Mouse (Mus musculus) cerebellum, postnatal 4 days (tissue): ENCODE measurements at regions not wholly inside any gene's neighbourhood (a gene's known extent, or its start where the extent isn't known, plus 50 kb on each side); places are given as distances from the start of the nearest gene placed in this dataset.
"Not testable (repeated sequence)": the region's sequence is repeated elsewhere in the genome, so short reads cannot be mapped to it uniquely, and the experiment has no call there.

Experiments used
- DNase-seq, 2 experiments: peaks; one replicate each; pipeline ENCODE4 v3.0.0; 2022; ENCODE audit warnings: low spot score in 2 of 2, mixed read lengths in 1 of 2

DNA sequence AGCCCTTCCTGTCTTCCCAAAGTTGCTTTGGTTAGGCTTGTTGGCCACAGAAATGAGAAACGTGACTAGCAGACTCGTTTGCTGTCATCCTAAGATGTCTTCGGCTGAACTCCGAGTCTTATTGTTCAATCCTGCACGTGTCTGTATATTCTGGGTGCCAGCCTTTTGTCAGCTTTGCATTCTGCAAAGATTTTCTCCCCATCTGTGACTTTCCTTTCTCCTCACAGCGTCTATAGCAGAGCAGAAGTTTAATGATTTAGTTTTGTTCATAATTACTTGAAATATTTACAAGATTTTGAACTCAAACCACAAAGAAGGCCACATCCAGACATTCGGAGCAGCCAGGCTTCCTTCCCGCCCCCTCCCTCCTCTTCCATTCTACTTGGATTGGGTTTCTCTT, 152.5 kb downstream of the Kif26a start:
- no peak for DNase-seq

GRCm38 (mm10) chr12:112299089-112299488, 153.1 kb downstream of the Kif26a start:
- no peak for DNase-seq

- DNase-seq, result no peak
These were observed 153.6 kb downstream of the Kif26a start for GRCm38 (mm10) chr12:112299603-112300002.

DNA sequence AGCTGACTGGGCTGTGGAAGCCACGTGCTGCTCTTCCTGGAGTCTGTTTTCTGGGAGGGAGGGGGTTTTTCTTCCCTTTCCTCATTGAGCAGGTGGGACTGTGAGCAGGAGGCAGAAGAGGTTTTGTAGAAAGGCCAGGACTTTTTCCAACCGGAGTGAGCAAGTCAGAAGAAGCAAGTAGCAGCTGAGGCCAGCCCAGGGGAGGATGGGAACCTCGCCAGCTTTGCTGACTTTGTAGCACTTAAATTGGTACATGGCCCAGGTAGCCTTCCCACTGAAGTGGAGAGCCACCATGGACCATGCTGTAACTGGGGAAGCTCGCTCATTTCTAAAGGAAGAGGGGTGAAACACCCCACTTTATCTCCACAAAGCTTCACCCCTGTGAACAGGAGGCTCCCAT, 154.1 kb downstream of the Kif26a start:
- DNase-seq, result no peak

- DNase-seq, result no peak
These were observed 155.4 kb downstream of the Kif26a start for GRCm38 (mm10) chr12:112301411-112301891.

DNA sequence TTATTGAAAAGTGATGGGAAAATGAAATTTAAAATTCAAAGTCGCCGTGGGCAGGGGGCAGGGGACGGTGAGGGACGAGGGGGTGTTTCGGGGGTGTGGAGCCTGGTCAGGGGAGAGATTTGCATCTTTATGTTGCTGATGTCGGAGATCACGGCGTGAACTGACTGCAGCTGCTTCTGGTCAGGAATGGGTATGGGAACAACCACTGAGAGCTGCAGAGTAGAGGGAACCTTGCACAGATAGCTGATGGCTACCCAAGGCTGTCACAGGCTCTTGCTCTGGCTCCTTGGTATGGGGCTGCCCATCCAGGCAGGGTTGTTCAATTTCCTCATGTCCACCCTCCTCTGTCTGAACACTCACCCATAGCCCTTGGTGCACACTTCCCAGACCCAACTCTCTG, 155.9 kb downstream of the Kif26a start:
- DNase-seq, result no peak

DNA sequence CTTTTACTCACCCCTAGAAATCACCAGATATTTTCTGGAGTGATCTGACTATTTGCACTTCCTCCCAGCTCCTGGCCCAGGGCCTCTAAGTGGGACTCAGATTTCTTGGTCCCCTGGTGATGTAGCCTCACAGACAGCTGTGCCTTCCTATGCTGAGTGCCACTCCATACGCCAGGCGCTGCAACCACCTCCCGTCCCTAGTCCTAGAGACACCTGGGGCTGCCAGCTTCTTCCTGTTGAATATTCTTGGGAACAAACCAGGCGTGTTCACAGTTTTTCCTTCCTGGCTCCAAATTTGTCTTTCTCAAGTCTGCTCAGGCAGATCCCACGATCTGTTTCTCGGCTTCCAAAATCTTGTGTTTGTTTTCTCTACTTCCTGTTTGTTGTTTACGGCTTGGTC, 160.2 kb downstream of the Kif26a start:
- no peak for DNase-seq

GRCm38 (mm10) chr12:112308016-112308415, 162.0 kb downstream of the Kif26a start:
- DNase-seq, result no peak

GRCm38 (mm10) chr12:112309096-112309495, 163.1 kb downstream of the Kif26a start:
- not testable (repeated sequence) for DNase-seq

GRCm38 (mm10) chr12:112309781-112310180, 163.8 kb downstream of the Kif26a start:
- DNase-seq, result peak in 1 of 2 experiments; percentile 36

GRCm38 (mm10) chr12:112310661-112311060, 164.7 kb downstream of the Kif26a start:
- no peak for DNase-seq

DNA sequence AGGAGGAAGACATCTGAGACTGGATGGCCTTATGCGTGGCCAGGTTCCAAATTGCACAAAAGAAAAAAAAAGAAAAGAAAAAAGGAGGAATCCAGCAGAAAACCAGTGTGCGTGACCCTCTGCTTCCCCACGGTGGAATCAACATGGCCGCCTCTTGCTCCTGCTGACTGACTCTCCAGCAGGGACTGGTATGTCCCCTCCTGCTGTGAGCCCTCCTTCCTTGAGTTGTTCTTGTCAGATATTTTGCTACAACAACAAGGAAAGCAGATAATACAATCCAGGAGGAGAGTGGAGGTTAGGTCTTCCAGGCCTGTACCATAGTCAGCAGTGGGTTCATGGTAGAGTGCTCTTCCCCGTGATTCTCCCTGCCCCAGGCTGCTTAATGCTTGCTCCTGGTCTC, 168.8 kb downstream of the Kif26a start:
- DNase-seq, result no peak

- no peak for DNase-seq
These were observed 171.2 kb downstream of the Kif26a start for GRCm38 (mm10) chr12:112317191-112317590.

GRCm38 (mm10) chr12:112318461-112318860, 170.8 kb upstream of the A530016L24Rik start:
- DNase-seq, result no peak

DNA sequence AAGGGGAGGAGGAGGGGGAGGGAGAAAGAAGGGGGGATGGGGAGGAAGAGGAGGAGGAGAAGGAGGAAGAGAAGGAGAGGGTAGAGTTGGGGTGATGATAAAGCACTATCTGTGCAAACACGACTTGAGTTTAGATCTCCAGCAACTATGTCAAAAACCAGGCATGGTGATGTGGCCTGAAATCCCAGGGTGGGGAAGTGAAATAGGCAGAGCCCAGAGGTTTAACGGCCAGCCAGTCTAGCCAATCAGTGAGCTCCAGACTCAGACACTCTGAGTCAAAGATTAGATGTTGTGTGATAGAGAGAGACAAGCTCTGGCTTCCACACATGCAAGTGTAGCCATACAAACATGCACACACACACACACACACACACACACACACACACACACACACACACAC, 167.1 kb upstream of the A530016L24Rik start:
- no peak for DNase-seq

DNA sequence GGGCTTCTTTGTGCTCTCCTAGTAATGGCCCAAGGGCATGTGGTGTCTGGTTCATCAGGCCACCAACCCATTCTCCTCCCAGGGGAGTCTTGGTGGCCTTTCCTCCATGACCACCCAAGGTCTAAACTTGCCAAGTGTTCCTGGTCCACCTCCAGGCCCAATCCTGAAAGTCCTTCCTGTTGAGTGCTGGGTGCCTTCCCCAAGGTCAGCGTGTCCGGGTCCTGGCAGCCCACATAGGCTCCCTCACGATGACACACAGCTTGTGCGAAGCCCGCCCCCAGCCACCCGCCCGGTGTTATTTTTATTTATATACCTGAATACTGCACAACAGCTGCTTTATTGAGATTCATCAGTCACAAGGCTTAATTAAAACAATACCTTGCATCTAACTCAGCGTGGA, 161.8 kb upstream of the A530016L24Rik start:
- no peak for DNase-seq

GRCm38 (mm10) chr12:112328809-112329575, 160.3 kb upstream of the A530016L24Rik start:
- DNase-seq, result no peak

DNA sequence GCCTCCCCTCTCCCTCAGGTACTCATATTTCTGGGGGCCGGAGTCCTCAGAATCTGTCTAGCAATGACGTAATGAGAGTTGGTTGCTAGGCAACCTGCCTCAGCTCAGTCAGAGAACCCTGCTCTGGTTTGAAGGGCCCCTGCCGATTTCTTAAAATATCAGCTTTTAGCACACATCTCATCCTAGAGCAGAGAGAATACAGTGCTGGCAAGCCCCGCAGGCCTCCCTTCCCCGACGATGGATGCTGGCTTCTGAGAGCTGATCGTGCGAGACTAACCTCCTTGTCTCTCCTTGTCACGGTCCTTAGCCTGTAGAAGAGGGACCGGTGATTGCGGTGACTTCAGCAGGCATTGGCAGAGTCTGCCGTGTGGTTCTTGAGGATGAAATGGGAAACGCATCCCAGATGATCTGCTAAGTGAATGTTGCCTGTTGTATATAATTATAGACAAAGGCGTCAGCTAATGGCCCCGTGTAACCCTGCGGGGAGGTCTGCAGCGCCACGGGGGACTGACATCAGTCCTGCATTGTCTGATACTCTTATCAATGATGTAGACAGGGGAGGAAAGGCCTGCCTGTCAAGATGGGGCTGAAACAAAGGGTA, 159.4 kb upstream of the A530016L24Rik start:
- DNase-seq, result peak in 1 of 2 experiments; percentile 51

DNA sequence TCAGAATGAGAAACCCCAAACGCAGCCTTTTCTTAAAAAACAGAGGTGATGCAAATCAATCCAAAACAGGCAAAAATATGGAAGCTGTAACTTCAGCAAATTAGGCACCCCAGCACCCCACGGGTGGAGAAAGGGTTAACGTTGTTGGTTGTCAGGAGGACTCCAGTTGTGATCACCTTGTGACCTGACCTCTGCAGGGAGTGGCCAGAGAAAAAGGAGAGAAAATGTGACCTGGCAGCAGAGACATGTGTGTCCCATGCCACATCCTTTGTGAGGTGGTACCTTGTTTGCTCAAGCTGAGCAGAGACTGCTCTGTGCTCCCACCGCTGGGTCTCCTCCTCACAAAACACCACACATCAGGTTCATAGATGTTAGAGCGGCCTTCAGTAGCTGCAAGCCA, 158.7 kb upstream of the A530016L24Rik start:
- DNase-seq, result no peak

GRCm38 (mm10) chr12:112331061-112331460, 158.2 kb upstream of the A530016L24Rik start:
- no peak for DNase-seq

GRCm38 (mm10) chr12:112333125-112334079, 155.8 kb upstream of the A530016L24Rik start:
- no peak for DNase-seq
